Mouse (Mus musculus): Measurements from ENCODE around the gene Car1. TPM values are rescaled to one million over a fixed set of nuclear protein-coding genes. Genes with fewer than 3 reads are reported as not detected.
"Not testable (repeated sequence)": the region's sequence is repeated elsewhere in the genome, so short reads cannot be mapped to it uniquely, and the experiment has no call there.

The Car1 gene
- total RNA-seq, 2 experiments from 2014 or later: 0.84 to 1.9 TPM

DNA sequence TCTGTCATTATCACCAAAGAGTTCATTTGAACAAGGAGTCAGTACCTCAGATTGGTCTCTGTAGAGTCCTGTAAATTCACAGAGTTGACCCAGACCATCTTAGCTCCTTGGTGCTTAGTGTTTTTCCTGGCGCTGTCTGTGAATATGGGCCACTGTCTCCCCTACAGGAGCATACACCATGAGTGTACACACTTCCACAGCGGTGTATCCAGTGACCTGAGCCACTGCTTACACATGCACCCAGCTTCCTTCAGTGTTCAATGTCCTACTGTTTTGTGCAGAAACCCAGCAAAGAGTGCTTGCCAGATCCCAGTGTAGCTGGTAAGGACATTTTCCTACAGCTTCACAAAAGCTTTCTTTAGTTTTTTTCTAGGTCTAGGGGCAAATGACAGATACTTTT lies 22.8 kb downstream of the Car1 start:
- no peak for DNase-seq (ENCODE audit: low spot score in 2 of 2)

DNA sequence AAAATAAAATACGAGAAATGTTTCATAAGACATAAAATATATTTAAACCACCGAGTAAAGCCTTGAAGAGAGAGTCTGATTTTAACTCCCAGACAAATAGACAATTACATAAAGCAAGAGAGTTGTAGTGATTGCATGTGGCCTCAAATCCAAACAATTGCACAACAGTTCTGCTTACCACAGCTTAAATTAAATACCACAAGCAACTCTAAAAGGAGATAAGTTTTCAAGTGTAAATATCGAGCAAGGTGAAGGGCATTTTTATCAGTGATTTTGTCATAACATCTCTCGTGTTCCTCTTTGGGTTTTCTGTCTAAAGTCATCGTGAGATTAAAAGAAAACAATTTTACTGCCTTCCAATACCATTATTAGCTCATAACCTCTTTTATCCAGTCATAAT lies 25.0 kb downstream of the Car1 start:
- DNase-seq (ENCODE audit: low spot score in 2 of 2): not testable (repeated sequence)

- DNase-seq (ENCODE audit: low spot score in 2 of 2): not testable (repeated sequence)
Measured at GRCm38 (mm10) chr3:14782365-14782764, 25.8 kb downstream of the Car1 start.

- no peak for DNase-seq (ENCODE audit: low spot score in 2 of 2)
Measured at GRCm38 (mm10) chr3:14780212-14780611, 28.0 kb downstream of the Car1 start.

GRCm38 (mm10) chr3:14776497-14777162 lies 31.5 kb downstream of the Car1 start:
- DNase-seq (ENCODE audit: low spot score in 2 of 2): not testable (repeated sequence)

DNA sequence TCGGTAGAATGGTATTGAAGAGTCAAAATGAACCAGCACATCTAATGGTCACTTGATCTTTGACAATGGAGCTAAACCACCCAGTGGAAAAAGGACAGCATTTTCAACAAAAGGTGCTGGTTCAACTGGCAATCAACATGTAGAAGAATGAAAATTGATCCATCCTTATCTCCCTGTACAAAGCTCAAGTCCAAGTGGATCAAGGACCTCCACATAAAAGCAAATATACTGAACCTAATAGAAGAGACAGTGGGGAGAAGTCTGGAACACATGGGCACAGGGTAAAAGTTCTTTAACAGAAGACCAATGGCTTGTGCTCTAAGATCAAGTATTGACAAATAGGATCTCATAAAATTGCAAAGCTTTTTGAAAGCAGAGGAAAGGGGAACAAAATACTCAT lies 33.6 kb downstream of the Car1 start:
- not testable (repeated sequence) for DNase-seq (ENCODE audit: low spot score in 2 of 2)

- not testable (repeated sequence) for DNase-seq (ENCODE audit: low spot score in 2 of 2)
Measured at GRCm38 (mm10) chr3:14772473-14772872, 35.7 kb downstream of the Car1 start.

GRCm38 (mm10) chr3:14764755-14765566 lies 43.2 kb downstream of the Car1 start:
- no peak for DNase-seq (ENCODE audit: low spot score in 2 of 2)

- DNase-seq (ENCODE audit: low spot score in 2 of 2): no peak
Measured at GRCm38 (mm10) chr3:14755716-14756115, 52.5 kb downstream of the Car1 start.

GRCm38 (mm10) chr3:14746041-14746440 lies 62.1 kb downstream of the Car1 start:
- no peak for DNase-seq (ENCODE audit: low spot score in 2 of 2)

- no peak for DNase-seq (ENCODE audit: low spot score in 2 of 2)
Measured at GRCm38 (mm10) chr3:14738261-14738660, 69.9 kb downstream of the Car1 start.

DNA sequence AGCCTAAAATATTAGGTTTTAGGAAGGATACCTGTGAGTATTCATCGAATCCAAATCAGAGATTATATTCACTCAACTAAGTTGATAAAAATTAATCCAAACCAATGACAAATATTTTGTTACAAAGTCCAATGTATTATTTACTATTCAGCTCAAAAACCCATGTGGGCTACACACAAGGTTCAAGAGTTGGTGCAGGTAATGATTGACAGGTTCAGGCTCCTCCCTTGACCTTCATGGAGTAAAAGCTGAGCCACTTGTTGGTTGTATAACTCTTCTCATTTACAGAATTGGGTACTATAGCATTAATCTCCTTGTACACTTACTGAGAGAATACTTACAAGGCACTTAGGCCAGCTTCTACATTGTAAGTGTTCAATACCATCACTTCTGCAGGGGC lies 80.7 kb downstream of the Car1 start:
- not testable (repeated sequence) for DNase-seq (ENCODE audit: low spot score in 2 of 2)

DNA sequence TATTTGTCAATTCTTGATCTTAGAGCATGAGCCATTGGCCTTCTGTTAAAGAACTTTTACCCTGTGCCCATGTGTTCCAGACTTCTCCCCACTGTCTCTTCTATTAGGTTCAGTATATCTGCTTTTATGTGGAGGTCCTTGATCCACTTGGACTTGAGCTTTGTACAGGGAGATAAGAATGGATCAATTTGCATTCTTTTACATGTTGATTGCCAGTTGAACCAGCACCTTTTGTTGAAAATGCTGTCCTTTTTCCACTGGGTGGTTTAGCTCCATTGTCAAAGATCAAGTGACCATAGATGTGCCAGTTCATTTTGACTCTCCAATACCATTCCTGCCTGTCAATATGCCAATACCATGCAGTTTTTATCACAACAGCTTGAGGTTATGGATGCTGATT lies 82.7 kb downstream of the Car1 start:
- DNase-seq (ENCODE audit: low spot score in 2 of 2): not testable (repeated sequence)

Other genes with a start within 250 kb of the Car1 start
- 100 to 1,000 TPM; 160 to 178 TPM for gene 1810022K09Rik, start 197.1 kb downstream of the Car1 start, total RNA-seq (2021)
- 1 to 10 TPM; 7.7 TPM for gene Car13, start 166.6 kb downstream of the Car1 start, total RNA-seq (2021)
- 100 to 1,000 TPM; 819 to 922 TPM for gene Car3, start 55.1 kb upstream of the Car1 start, total RNA-seq (2021)
- gene Car2, start 77.9 kb upstream of the Car1 start, total RNA-seq (2021): 10 to 100 TPM; 47.1 to 65.0 TPM

Data from adrenal gland, postnatal 4 days (tissue).